Mouse (Mus musculus) hindbrain, embryonic 11.5 days (tissue): Measurements from ENCODE around the gene Htr2b. TPM values are rescaled to one million over a fixed set of nuclear protein-coding genes. Genes with fewer than 3 reads are reported as not detected.

Experiments
- ATAC-seq: fragments of 200-750 bp; cut with Nextera tagmentation; 2 replicates; pipeline ENCODE4 v1.8.0; 2017; ENCODE audit warnings: mild to moderate bottlenecking, moderate TSS enrichment, moderate library complexity; ENCODE audit not compliant: low FRiP score
- DNase-seq: peaks from one replicate; pipeline ENCODE4 v3.0.0-alpha.2; 2015; ENCODE audit warnings: low spot score
- H3K27ac ChIP-seq: fragments of 300-500 bp; sonication (generic); 2 replicates; pipeline ENCODE4 v1.5.1; 2014; ENCODE audit warnings: mild to moderate bottlenecking, low read depth, low read length
- H3K27me3 ChIP-seq: fragments of 300-500 bp; sonication (generic); 2 replicates; pipeline ENCODE4 v1.6.1; 2014; ENCODE audit warnings: mild to moderate bottlenecking, low read length, moderate library complexity, mixed read lengths; ENCODE audit not compliant: control insufficient read depth, insufficient read depth
- H3K36me3 ChIP-seq: fragments of 300-500 bp; sonication (generic); 2 replicates; pipeline ENCODE4 v1.6.1; 2014; ENCODE audit warnings: mild to moderate bottlenecking, low read length, moderate library complexity, mixed read lengths; ENCODE audit not compliant: control insufficient read depth, insufficient read depth
- H3K4me1 ChIP-seq: fragments of 300-500 bp; sonication (generic); replicated peaks from 2 replicates; pipeline ENCODE4 v1.6.1; 2014; ENCODE audit warnings: low read length, mixed read lengths; ENCODE audit not compliant: control insufficient read depth, insufficient read depth
- H3K4me2 ChIP-seq: fragments of 300-500 bp; sonication (generic); replicated peaks from 2 replicates; pipeline ENCODE4 v1.6.1; 2014; ENCODE audit warnings: mild to moderate bottlenecking, low read depth, low read length
- H3K4me3 ChIP-seq: fragments of 300-500 bp; sonication (generic); 2 replicates; pipeline ENCODE4 v1.5.1; 2014; ENCODE audit warnings: low read depth, low read length
- H3K9ac ChIP-seq: fragments of 300-500 bp; sonication (generic); 2 replicates; pipeline ENCODE4 v1.6.1; 2014; ENCODE audit warnings: low read depth, low read length
- H3K9me3 ChIP-seq: fragments of 300-500 bp; sonication (generic); 2 replicates; pipeline ENCODE4 v1.6.1; 2016; ENCODE audit warnings: low read length; ENCODE audit not compliant: control insufficient read depth
- WGBS: fragments of 180-500 bp; shearing (Covaris S2); extraction: QIAGEN DNeasy Blood & Tissue Kit; methylation state at CpG from one replicate; pipeline ENCODE4 v1.1.7; 2014; 5-methylcytosine and 5-hydroxymethylcytosine counted together
- polyA plus RNA-seq: library from polyadenylated mRNA; unstranded; fragments of >200 nt; fragmentation: Nextera tagmentation; extraction: Ambion mirVana; gene quantifications from 2 replicates; pipeline ENCODE4 v1.2.1, GENCODE M21; 2014

The Htr2b gene
- polyA plus RNA-seq: 0.28 and 0.88 TPM in 2 replicates

DNA sequence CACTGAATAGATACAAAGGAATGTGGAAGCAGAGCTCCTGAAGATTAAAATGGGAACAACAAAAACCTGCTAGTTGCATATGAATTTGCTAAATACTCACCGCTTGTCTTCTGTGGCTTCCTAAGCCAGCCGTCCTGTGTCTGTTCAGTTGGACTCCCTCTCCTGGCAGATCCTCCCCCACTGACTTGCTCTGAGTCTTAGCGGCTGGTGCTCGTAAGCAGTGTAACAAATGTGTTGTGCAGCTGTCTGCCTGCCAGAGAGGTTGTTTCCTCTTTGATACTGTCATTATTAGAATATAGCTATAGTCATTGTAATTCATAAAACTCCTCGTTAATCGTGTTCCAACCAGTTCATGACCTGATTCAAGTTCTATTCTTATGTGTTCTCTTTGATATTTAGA is at the start of gene Htr2b:
Gene Htr2b, minus strand, starts transcription at position 192 of the 400 bp plus-strand sequence.
- no peaks in the 10 kb centered on the region for H3K4me1 ChIP-seq
- H3K36me3 ChIP-seq: no peaks in the 10 kb centered on the region
- H3K9ac ChIP-seq: no peak within 1 kb of the TSS
- DNase-seq (no peak), ATAC-seq (no peak)
- WGBS: 81% methylated on average over 6 of the region's 6 CpGs
- no peak within 1 kb of the TSS for H3K27ac ChIP-seq
- no peak within 1 kb of the TSS for H3K4me2 ChIP-seq
- H3K4me3 ChIP-seq: no peak within 1 kb of the TSS
- no peaks in the 10 kb centered on the region for H3K27me3 ChIP-seq
- H3K9me3 ChIP-seq: no peaks in the 10 kb centered on the region

DNA sequence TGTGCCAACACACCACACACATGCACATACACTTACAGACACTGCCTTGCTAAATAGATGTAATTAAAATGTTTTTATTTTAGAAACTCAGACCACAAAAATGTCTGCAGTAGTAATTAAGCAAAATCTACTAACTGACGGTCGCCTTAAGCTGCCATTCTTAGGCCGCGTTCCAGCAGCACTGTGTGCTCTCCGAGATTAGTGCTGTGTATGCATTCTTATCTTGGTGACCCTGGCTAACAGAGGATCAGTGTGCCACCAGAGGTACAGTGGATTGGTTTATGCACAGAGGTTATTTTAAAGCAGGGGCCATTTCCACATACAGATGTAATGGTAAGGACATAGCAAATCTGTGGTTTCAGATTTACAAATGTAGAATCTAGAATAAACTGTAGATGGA is 49.3 kb upstream of the Htr2b start:
- no peaks in the 10 kb centered on the region for H3K9me3 ChIP-seq
- no peak overlapping the region for H3K4me3 ChIP-seq
- 96% methylated on average over 5 of the region's 5 CpGs for WGBS
- no peak overlapping the region for H3K4me2 ChIP-seq
- no peak overlapping the region for H3K9ac ChIP-seq
- ATAC-seq: no peak
- no peaks in the 10 kb centered on the region for H3K4me1 ChIP-seq
- H3K36me3 ChIP-seq: peaks cover 3% of the 10 kb centered on the region; the same call in 1 of the 2 replicates
- no peak overlapping the region for H3K27ac ChIP-seq
- no peak for DNase-seq
- no peaks in the 10 kb centered on the region for H3K27me3 ChIP-seq

DNA sequence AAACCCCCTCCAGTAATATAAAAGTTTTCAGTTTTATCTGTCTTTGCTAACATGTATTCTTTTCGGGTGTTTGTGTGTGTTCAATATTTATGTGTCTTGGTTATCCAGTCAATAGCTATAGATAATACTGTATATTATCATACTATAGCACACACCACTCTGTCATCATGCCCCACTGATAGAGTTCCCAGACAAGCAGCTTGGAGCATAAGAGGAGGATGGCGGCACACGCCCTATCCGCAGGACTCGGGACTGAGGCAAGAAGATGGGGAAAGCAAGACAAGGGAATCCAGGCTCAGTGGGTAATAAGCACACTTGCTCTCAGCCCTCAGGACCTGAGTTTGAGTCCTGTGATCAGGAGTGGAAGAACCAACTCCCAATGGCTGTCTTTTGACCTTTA is 48.7 kb upstream of the Htr2b start:
- DNase-seq (no peak), ATAC-seq (no peak)
- H3K27ac ChIP-seq: no peak overlapping the region
- H3K36me3 ChIP-seq: peaks cover 3% of the 10 kb centered on the region; the same call in 1 of the 2 replicates
- H3K9ac ChIP-seq: no peak overlapping the region
- no peak overlapping the region for H3K4me3 ChIP-seq
- no peaks in the 10 kb centered on the region for H3K27me3 ChIP-seq
- no peaks in the 10 kb centered on the region for H3K4me1 ChIP-seq
- H3K9me3 ChIP-seq: no peaks in the 10 kb centered on the region
- H3K4me2 ChIP-seq: no peak overlapping the region
- WGBS: 92% methylated on average over 5 of the region's 5 CpGs

DNA sequence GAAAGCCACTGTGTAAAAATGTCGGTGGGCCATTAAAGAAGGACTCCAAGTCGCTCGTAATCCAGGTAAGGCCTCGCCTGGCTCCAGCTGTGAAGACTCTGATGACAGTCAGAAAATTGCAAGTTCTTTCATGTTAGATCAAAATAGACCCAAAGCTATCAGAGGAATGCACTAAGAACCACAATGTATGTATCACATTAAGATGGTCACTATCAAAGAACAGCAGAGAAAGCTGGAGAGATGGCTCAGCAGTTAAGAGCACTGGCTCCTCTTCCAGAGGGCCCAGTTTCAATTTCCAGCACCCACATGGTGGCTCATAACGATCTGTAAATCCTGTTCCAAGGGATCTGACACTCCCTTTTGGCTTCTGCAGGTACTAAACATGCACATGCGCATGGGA is 48.3 kb upstream of the Htr2b start:
- DNase-seq (no peak), ATAC-seq (no peak)
- H3K36me3 ChIP-seq: peaks cover 3% of the 10 kb centered on the region; the same call in 1 of the 2 replicates
- H3K4me2 ChIP-seq: no peak overlapping the region
- H3K27ac ChIP-seq: no peak overlapping the region
- no peaks in the 10 kb centered on the region for H3K27me3 ChIP-seq
- peaks cover 4% of the 10 kb centered on the region; the same call in 1 of the 2 replicates for H3K4me1 ChIP-seq
- H3K9ac ChIP-seq: no peak overlapping the region
- H3K4me3 ChIP-seq: no peak overlapping the region
- 88% methylated on average over 6 of the region's 6 CpGs for WGBS
- no peaks in the 10 kb centered on the region for H3K9me3 ChIP-seq

DNA sequence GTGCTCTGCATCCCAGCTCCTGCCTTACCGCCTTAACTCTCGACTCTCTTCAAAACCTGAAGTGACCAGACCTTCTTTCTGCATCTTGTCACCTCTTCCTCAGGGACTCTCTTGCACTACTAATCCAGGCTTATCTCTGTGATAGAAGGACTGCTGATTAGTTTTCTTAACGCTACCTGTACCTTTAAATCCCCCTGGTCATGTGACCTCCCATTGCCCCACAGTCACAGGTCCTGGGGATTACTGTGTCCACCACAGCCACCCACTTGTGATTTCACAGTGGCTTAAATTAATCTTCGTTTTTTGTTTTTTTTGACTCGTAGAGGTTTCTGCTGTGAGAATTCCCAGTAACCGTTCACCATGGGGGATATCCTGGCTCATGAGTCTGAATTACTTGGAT is 44.8 kb upstream of the Htr2b start:
- H3K27me3 ChIP-seq: no peaks in the 10 kb centered on the region
- peaks cover 4% of the 10 kb centered on the region; the same call in 1 of the 2 replicates for H3K4me1 ChIP-seq
- no peak for ATAC-seq
- H3K9ac ChIP-seq: no peak overlapping the region
- no peak overlapping the region for H3K4me3 ChIP-seq
- WGBS: 88% methylated on average over 6 of the region's 6 CpGs
- no peaks in the 10 kb centered on the region for H3K9me3 ChIP-seq
- H3K36me3 ChIP-seq: no peaks in the 10 kb centered on the region
- H3K27ac ChIP-seq: no peak overlapping the region
- DNase-seq: no peak
- H3K4me2 ChIP-seq: no peak overlapping the region

DNA sequence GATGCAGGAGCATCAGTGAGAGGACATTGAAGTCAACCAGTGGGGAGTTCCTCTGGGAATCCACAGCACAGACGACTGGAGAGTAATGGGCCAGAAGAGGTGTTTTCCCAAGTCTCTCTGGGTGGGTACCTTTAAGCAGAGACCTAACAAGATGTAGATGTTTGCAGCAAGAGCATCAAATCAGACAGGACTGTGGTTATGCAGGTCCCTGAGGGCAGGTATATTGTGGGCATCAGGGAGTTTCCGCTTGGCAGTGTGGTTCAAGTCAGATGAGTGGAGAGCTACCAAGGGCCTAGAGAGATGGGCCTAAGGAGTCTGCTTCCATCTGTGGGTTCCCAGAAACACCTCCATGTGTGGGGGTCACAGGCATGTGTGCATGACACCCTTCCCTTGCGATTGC is 44.3 kb upstream of the Htr2b start:
- Histone ChIP-seq H3K9ac (no peak overlapping the region), H3K4me3 (no peak overlapping the region), H3K36me3 (no peaks in the 10 kb centered on the region), H3K27ac (no peak overlapping the region), H3K9me3 (no peaks in the 10 kb centered on the region), H3K4me1 (peaks cover 4% of the 10 kb centered on the region; the same call in 1 of the 2 replicates), H3K27me3 (no peaks in the 10 kb centered on the region), H3K4me2 (no peak overlapping the region)
- ATAC-seq (no peak), DNase-seq (no peak)
- WGBS: 85% methylated on average over 3 of the region's 3 CpGs

DNA sequence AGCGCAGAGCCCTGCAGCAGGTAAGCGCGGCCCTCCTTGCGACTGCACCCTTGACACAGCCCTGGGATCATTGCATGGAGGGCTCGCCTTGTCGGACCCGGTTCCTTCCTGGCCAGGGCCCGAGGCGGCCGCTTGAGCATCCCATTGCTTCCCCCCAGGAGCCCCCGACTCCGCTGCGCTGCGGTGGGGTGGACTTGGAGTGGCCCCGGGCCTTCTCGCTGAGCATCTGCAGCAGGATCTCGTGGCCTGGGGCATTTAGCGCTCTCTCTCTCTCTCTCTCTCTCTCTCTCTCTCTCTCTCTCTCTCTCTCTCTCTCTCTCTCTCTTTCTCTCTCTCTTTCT is 43.0 kb upstream of the Htr2b start:
- Histone ChIP-seq H3K4me1 (peaks cover 4% of the 10 kb centered on the region; the same call in 1 of the 2 replicates), H3K27me3 (no peaks in the 10 kb centered on the region), H3K9ac (peak overlapping the region; percentile 60), H3K4me2 (peak overlapping the region; percentile 60), H3K27ac (no peak overlapping the region), H3K9me3 (no peaks in the 10 kb centered on the region), H3K4me3 (peak overlapping the region; percentile 55), H3K36me3 (no peaks in the 10 kb centered on the region)
- ATAC-seq (no peak), DNase-seq (no peak)
- under 1% methylated on average over 18 of the region's 18 CpGs for WGBS

DNA sequence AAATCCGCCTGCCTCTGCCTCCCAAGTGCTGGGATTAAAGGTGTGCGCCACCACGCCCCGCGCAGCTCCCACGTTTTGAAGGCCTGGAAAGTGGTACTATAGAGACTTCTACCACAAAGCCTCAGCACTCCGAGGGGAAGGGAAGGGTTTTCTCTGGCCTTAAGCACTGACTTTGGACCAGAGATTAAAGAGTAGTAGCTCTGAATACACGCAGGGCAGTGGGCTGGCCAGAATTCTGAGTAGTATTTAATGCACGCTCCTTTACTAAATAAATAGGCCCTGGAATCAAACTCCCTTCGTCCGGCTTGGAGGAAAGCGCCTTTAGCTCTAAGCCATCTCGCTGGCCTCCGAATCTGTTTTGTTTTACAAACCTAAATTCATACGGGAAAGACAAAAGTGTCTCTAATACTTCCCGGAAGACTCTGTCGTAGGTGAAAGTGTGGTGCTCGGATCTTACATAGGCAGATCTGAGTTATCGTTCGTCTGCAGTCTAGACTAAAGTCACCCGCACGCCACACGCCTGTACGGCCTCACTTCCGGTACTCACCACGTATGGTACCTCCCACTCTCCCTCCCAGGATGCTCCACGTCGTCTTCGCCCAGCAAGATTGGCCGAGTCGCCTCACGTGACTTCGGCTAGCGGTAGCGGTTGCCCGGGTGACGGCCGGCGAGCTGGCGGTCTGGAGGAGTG is 42.5 kb upstream of the Htr2b start, which contains the start of gene Armc9:
Gene Armc9, plus strand, starts transcription at position 648 of the 691 bp plus-strand sequence.
- ATAC-seq: peak; percentile 99
- no peaks in the 10 kb centered on the region for H3K36me3 ChIP-seq
- 4% methylated on average over 40 of the region's 40 CpGs for WGBS
- peak within 1 kb of the TSS; percentile 53 for H3K27ac ChIP-seq
- peak within 1 kb of the TSS; percentile 55 for H3K4me3 ChIP-seq
- peak within 1 kb of the TSS; percentile 60 for H3K9ac ChIP-seq
- H3K27me3 ChIP-seq: no peaks in the 10 kb centered on the region
- peaks cover 4% of the 10 kb centered on the region; the same call in 1 of the 2 replicates for H3K4me1 ChIP-seq
- DNase-seq: peak; percentile 92
- peak within 1 kb of the TSS; percentile 60 for H3K4me2 ChIP-seq
- H3K9me3 ChIP-seq: no peaks in the 10 kb centered on the region

DNA sequence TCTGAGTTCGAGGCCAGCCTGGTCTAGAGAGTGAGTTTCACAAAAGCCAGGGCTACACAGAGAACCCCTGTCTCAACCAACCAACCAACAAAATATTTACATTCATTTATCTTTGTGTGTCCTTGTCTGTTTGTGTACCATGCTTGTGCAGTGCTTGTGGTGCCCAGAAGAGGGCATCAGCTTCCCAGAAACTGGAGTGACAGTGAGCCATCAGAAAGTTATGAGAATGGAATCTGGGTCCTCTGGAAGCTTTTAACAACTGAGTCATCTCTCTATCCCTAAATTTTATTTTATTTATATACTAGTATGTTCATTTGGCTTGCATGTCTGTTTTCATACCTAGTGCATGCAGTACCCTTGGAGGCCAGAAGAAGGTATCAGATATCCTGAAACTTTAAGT is 40.8 kb upstream of the Htr2b start:
- no peak overlapping the region for H3K4me3 ChIP-seq
- no peak for ATAC-seq
- H3K4me1 ChIP-seq: peaks cover 4% of the 10 kb centered on the region; the same call in 1 of the 2 replicates
- WGBS: 92% methylated on average over 1 of the region's 1 CpGs
- H3K27ac ChIP-seq: no peak overlapping the region
- H3K27me3 ChIP-seq: no peaks in the 10 kb centered on the region
- DNase-seq: no peak
- no peaks in the 10 kb centered on the region for H3K9me3 ChIP-seq
- no peaks in the 10 kb centered on the region for H3K36me3 ChIP-seq
- H3K4me2 ChIP-seq: no peak overlapping the region
- H3K9ac ChIP-seq: no peak overlapping the region
